Mouse (Mus musculus) limb, embryonic 13.5 days (tissue): ENCODE results near the gene Sept5. TPM values are rescaled to one million over a fixed set of nuclear protein-coding genes. Genes with fewer than 3 reads are reported as not detected.

Source experiments
- ATAC-seq: fragments of 200-750 bp; cut with Nextera tagmentation; 2 replicates; pipeline ENCODE4 v1.8.0; 2017; ENCODE audit warnings: low read depth, moderate number of reproducible peaks, moderate TSS enrichment; ENCODE audit not compliant: low FRiP score
- H3K27ac ChIP-seq: fragments of 300-500 bp; sonication (generic); 2 replicates; pipeline ENCODE4 v1.5.1; 2015; ENCODE audit warnings: inconsistent platforms, mild to moderate bottlenecking, moderate library complexity
- H3K27me3 ChIP-seq: fragments of 300-500 bp; sonication (generic); 2 replicates; pipeline ENCODE4 v1.6.1; 2015; ENCODE audit warnings: mild to moderate bottlenecking, inconsistent platforms
- H3K36me3 ChIP-seq: fragments of 300-500 bp; sonication (generic); 2 replicates; pipeline ENCODE4 v1.6.1; 2015; ENCODE audit warnings: inconsistent platforms, mild to moderate bottlenecking, moderate library complexity
- H3K4me1 ChIP-seq: fragments of 300-500 bp; sonication (generic); 2 replicates; pipeline ENCODE4 v1.6.1; 2015; ENCODE audit warnings: inconsistent platforms
- H3K4me2 ChIP-seq: fragments of 300-500 bp; sonication (generic); replicated peaks from 2 replicates; pipeline ENCODE4 v1.6.1; 2015; ENCODE audit warnings: inconsistent platforms, mild to moderate bottlenecking, moderate library complexity
- H3K4me3 ChIP-seq: fragments of 300-500 bp; sonication (generic); 2 replicates; pipeline ENCODE4 v1.5.1; 2015; ENCODE audit warnings: moderate library complexity, mild to moderate bottlenecking, inconsistent platforms
- H3K9ac ChIP-seq: fragments of 300-500 bp; sonication (generic); 2 replicates; pipeline ENCODE4 v1.6.1; 2015; ENCODE audit warnings: mild to moderate bottlenecking, inconsistent platforms
- H3K9me3 ChIP-seq: fragments of 300-500 bp; sonication (generic); 2 replicates; pipeline ENCODE4 v1.6.1; 2016; ENCODE audit warnings: inconsistent platforms
- WGBS: fragments of 180-500 bp; shearing (Covaris S2); methylation state at CpG from one replicate; pipeline ENCODE4 v1.1.7; 2015; 5-methylcytosine and 5-hydroxymethylcytosine counted together
- polyA plus RNA-seq: library from polyadenylated mRNA; unstranded; fragments of >200 nt; fragmentation: Nextera tagmentation; extraction: Ambion mirVana; gene quantifications from 2 replicates; pipeline ENCODE4 v1.2.1, GENCODE M21; 2015

The Sept5 gene
- polyA plus RNA-seq, 1 experiment from 2014 or later = 41.7 TPM

DNA sequence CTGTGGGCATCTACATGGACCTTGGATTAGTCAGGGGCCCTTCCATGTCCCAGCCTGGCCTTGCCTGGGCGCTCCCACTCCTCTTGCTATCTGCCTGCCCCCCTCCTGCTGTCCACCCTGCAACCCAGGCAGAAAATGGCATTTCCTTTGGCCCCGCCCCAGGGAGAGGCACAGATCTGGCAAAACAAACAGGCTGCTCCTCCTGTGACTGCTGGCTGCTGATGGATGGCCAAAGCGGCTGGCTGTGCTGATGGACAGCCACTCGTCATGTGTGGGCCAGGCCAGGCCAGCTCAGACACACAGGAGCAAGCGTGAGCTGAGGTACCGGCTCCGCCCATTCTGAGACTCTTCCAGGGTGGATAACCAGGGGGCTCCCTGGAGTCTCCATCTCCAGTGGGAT is 28.3 kb downstream of the Sept5 start:
- 61% methylated on average over 7 of the region's 7 CpGs for WGBS
- H3K4me2 ChIP-seq = no peak overlapping the region
- H3K4me3 ChIP-seq = no peak overlapping the region
- no peaks in the 10 kb centered on the region for H3K9me3 ChIP-seq
- H3K4me1 ChIP-seq = peaks cover 23% of the 10 kb centered on the region
- H3K9ac ChIP-seq = 0 out of 2 replicates have a peak overlapping the region, but pooled peaks have one; percentile 6
- H3K36me3 ChIP-seq = no peaks in the 10 kb centered on the region
- ATAC-seq = no peak
- no peak overlapping the region for H3K27ac ChIP-seq
- H3K27me3 ChIP-seq = 0 out of 2 replicates have a peak, but pooled peaks cover 5% of the 10 kb centered on the region

DNA sequence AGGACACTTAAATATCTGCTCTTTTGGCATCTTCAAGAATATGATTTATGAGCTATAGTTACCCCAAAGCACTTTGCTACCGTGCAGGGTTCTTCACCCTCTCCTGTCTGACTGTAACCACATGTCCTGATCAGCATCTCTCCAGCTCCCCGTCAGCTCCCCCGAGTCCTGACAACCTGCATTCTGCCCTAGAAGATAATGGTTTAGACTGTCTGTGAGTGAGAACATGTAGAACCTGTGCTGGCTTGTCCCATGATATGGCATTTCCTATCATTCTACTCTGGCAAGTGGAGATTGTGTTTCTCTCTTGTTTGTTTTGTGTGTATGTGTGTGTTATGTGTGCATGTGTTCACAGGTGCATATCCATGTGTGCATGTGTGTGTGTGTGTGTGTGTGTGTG is 31.7 kb downstream of the Sept5 start:
- no peak overlapping the region for H3K4me2 ChIP-seq
- no peak for ATAC-seq
- no peak overlapping the region for H3K4me3 ChIP-seq
- peaks cover 35% of the 10 kb centered on the region for H3K27me3 ChIP-seq
- WGBS = 74% methylated on average over 3 of the region's 3 CpGs
- H3K36me3 ChIP-seq = no peaks in the 10 kb centered on the region
- no peak overlapping the region for H3K27ac ChIP-seq
- H3K9me3 ChIP-seq = no peaks in the 10 kb centered on the region
- no peak overlapping the region for H3K9ac ChIP-seq
- H3K4me1 ChIP-seq = peaks cover 13% of the 10 kb centered on the region

DNA sequence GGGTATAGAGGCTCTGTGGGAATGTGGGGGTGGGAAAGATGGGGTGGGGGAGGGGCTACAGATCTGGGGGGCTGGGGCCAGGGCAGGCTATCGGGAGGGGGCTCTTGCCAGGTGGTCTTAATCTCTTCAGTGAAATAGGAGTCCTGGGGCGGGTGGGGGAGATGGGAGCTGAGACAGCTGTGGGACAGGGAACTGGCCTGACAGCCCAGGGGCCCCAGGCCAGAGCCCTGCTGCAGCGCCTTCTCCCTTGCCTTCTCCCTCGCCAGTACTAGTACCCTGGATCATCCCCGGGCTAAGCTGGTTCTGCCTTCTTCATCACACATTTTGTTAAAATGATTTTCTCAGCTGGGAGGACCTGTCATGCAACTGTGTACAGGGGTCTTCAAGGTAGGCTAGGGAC is 33.5 kb downstream of the Sept5 start:
- H3K4me1 ChIP-seq = peaks cover 8% of the 10 kb centered on the region
- H3K27ac ChIP-seq = no peak overlapping the region
- H3K9me3 ChIP-seq = no peaks in the 10 kb centered on the region
- WGBS = 26% methylated on average over 5 of the region's 5 CpGs
- H3K27me3 ChIP-seq = peaks cover 49% of the 10 kb centered on the region
- no peak overlapping the region for H3K4me2 ChIP-seq
- no peak overlapping the region for H3K9ac ChIP-seq
- peak; percentile 41; the same call in 1 of the 2 replicates for ATAC-seq
- H3K36me3 ChIP-seq = no peaks in the 10 kb centered on the region
- H3K4me3 ChIP-seq = no peak overlapping the region

DNA sequence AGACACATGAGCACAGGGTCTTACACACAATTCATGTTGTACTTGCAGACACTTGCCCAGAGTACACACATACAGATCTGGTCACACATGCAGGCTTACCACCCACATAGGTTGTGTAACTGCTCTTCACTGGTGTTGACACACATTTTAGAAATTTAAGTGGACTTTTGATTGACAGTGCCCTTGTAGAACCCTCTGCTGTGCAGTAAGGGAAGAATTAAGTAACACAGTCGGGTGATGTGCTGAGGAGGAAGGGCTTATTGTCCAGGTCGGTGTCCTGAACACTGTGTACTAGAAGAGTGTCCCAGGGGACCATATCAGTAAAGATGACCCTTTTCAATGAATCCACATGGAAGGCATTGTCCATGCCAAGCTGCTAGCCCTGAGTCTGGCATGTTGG is 35.8 kb downstream of the Sept5 start:
- Histone ChIP-seq H3K9ac (no peak overlapping the region), H3K4me3 (no peak overlapping the region), H3K27me3 (peaks cover 73% of the 10 kb centered on the region), H3K4me2 (no peak overlapping the region), H3K4me1 (peaks cover 23% of the 10 kb centered on the region), H3K9me3 (no peaks in the 10 kb centered on the region), H3K36me3 (no peaks in the 10 kb centered on the region), H3K27ac (no peak overlapping the region)
- 77% methylated on average over 2 of the region's 2 CpGs for WGBS
- ATAC-seq = no peak

DNA sequence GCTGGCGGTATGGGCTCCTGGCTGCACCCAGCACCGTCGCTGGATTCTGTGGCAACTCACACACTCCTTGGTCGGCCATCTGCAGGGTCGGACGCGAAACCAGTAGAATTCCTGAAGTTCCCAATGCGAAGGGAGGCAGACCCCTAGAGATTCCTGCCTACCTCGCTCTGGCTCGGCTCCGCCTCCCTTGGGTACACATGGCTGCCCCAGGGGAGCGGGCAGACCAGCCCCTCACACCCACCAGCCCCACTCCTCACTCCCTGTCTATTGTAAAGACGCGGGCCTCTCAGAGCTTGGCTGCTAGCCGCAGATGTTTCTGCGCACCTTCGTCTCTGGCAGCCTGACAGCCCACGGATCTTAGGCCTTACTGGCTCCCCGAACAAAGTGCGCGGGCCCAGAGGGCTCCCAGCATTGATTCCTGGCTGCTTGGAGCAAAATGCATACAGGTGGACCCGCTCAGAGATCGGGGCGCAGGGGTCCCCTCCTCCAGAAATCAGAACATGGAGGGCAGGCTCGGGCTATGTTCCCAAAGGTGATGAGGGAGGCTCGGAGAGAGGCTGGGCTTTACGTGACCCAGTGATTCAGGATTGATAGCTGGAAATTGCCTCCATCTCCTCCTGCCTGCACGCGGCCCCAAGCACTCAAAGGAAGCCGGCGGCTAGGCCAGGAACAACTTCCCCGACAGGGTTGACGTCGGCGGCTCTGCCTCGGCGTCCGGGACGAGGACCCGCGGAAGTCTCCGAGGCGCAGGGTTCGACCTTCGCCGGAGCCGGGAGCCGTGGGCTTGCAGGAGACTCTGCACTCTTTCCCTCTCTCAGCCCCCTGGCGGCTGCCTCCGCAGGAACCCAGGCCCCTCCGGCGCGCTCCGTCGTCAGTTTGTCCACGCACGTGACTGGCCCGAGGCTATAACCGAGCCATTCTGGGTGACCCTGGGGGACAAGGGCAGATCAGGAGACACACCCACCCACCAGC is 38.4 kb downstream of the Sept5 start:
- H3K27ac ChIP-seq = no peak overlapping the region
- peaks cover 91% of the 10 kb centered on the region for H3K27me3 ChIP-seq
- no peaks in the 10 kb centered on the region for H3K36me3 ChIP-seq
- peak overlapping the region; percentile 59 for H3K4me2 ChIP-seq
- peak overlapping the region; percentile 32 for H3K4me3 ChIP-seq
- peak overlapping the region; percentile 36 for H3K9ac ChIP-seq
- WGBS = 3% methylated on average over 59 of the region's 59 CpGs
- no peaks in the 10 kb centered on the region for H3K9me3 ChIP-seq
- no peak for ATAC-seq
- peaks cover 39% of the 10 kb centered on the region for H3K4me1 ChIP-seq

DNA sequence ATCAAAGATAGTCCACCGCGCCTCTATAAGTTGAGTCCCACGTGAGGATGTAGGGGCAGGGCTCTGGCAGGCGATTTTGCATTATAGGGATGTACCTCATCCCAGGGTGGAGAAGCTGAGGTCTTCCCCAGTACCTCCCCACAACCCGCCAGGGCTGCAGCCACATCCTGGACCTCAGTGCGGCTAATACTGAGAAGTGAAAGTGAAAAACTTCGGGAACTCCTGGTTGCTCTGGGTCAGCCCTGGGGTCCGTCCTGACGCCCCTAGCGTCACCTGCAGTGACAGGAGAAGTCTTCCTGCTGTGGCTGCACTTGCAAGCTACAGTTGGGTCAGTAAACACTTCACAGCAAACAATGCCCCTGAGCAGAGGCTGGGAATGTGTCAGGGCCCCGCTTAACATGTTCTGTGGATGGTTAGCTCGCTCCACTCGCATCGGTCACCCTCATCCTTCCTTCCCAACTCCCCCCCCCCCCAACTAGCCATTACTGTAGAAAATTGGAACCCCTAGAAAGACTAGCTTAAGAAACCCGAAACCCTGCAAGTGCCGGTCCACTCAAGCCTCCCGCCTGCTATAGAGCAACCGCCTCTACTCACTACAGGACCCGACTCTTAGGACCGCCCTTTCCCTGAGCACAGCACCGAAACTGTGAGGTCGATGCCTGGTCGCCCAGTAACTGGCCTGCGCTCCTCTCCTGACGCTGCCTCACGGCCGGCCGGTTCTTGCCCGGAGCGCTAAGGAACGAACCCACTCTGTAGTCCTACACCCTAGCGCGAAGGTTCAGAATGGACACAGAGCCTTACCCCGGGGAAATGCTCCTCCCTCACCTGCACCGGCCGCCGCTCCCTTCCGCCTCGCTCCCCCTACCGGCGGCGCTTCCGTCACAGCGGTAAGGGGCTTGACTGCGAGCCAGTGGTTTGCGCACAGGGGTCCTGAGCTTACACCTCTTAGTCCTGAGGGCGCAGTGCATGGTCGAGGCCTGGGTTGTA is 39.7 kb downstream of the Sept5 start, which contains the start of gene Tbx1:
Gene Tbx1 (minus strand): TSS at position 868 of the 987 bp plus-strand sequence.
- no peaks in the 10 kb centered on the region for H3K9me3 ChIP-seq
- peaks cover 43% of the 10 kb centered on the region for H3K4me1 ChIP-seq
- H3K4me2 ChIP-seq = peak within 1 kb of the TSS; percentile 59
- H3K27ac ChIP-seq = no peak within 1 kb of the TSS
- ATAC-seq = no peak
- no peaks in the 10 kb centered on the region for H3K36me3 ChIP-seq
- H3K9ac ChIP-seq = peak within 1 kb of the TSS; percentile 36
- peak within 1 kb of the TSS; percentile 32 for H3K4me3 ChIP-seq
- peaks cover 96% of the 10 kb centered on the region for H3K27me3 ChIP-seq
- 3% methylated on average over 48 of the region's 48 CpGs for WGBS

DNA sequence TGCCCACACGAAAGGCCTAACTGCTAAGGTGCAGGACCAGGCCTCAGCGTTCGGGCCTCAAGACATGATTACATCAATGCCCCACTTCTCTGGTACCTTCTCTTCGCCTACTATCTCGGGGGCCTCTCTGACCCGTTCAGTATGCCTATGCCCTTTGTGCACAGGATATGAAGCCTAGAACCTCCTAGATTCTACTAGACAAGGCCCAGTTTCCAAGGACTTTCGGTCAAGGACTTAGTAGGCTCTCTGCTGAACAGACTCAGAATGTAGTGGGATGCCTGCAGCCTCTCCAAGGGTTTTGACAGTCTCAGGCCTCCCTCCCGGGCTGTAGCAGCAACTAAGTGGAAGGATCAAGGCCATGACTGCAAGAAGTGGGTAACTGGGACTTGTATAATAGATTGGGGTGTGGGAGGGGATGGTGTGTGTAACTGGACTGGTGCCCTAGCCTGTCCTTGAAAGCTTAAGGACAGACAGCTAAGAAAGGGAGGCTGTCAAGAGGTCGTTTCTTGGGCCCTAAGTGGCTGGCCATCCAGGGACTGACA is 40.6 kb downstream of the Sept5 start:
- Histone ChIP-seq H3K9me3 (no peaks in the 10 kb centered on the region), H3K27me3 (peaks cover 96% of the 10 kb centered on the region), H3K4me3 (peak overlapping the region; percentile 38; the same call in 1 of the 2 replicates), H3K9ac (no peak overlapping the region), H3K27ac (no peak overlapping the region), H3K4me1 (peaks cover 43% of the 10 kb centered on the region), H3K36me3 (no peaks in the 10 kb centered on the region), H3K4me2 (no peak overlapping the region)
- 31% methylated on average over 9 of the region's 9 CpGs for WGBS
- no peak for ATAC-seq

DNA sequence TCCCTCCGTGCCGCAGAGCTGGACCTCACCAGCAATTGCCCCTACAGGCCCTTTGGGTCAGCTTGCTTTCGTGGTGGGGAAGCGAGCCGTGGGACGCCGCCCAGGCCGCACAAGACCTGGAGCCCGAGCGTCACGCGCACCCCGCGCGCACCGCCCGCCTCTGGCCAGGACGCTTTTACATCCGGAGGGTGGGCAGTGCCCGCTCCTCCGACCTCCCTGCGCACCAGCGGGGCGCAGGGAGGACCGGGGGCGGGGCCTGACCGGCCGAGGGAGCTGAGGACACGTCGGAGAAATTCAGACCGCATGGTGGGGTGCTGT is 41.1 kb downstream of the Sept5 start:
- H3K9me3 ChIP-seq = no peaks in the 10 kb centered on the region
- WGBS = 6% methylated on average over 31 of the region's 31 CpGs
- ATAC-seq = no peak
- 0 out of 2 replicates have a peak overlapping the region, but pooled peaks have one; percentile 26 for H3K9ac ChIP-seq
- H3K4me1 ChIP-seq = peaks cover 43% of the 10 kb centered on the region
- peak overlapping the region; percentile 38 for H3K4me3 ChIP-seq
- peaks cover 96% of the 10 kb centered on the region for H3K27me3 ChIP-seq
- H3K36me3 ChIP-seq = no peaks in the 10 kb centered on the region
- peak overlapping the region; percentile 59 for H3K4me2 ChIP-seq
- H3K27ac ChIP-seq = no peak overlapping the region

DNA sequence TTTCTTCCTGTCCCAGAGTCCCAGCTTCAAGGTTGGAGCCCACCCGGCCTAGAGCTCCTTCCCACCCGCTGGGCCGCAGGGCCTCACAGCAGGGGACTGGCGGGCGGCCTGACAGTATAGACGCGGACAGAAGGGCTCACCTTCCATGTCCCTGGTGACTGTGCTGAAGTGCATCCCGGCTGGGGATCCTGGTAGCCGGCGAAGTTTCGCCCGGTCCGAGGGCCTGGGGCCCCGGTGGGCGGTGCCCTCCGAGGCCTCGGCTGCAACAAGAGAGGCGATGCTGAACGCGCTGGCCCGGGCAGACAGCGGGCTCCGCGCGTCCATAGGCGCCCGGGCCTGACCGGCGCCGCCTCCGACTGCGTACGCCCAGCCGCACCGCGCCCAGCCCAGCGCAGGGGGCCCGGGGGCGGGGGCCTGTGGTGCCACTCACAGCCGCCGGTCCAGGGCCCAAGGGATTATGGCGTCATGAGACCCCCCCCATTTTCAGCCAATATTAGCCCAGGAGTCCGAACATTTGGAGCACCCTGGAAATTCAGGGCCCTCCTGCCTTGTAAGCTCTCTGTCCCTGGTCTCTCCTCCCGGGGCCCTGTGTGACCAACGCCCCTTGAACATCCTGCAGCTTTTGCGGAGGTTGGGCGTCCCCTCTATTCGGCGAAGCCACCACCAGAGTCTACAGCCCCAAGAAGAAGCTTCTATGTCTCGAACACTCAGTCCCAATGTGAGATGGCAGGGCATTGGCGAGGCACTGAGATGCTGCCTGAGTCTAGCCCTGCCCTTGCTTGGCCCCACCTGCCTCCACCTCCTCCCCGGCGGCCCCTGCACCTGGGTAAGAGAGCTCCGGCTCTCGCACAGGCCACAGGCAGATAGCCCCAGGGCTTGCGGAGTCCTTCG is 41.7 kb downstream of the Sept5 start:
- H3K9me3 ChIP-seq = no peaks in the 10 kb centered on the region
- peaks cover 96% of the 10 kb centered on the region for H3K27me3 ChIP-seq
- H3K4me1 ChIP-seq = peaks cover 43% of the 10 kb centered on the region
- WGBS = 2% methylated on average over 56 of the region's 57 CpGs
- peak overlapping the region; percentile 38 for H3K4me3 ChIP-seq
- peak; percentile 9; the same call in 1 of the 2 replicates for ATAC-seq
- H3K4me2 ChIP-seq = peak overlapping the region; percentile 59
- H3K27ac ChIP-seq = no peak overlapping the region
- H3K9ac ChIP-seq = peak overlapping the region; percentile 59
- H3K36me3 ChIP-seq = no peaks in the 10 kb centered on the region

DNA sequence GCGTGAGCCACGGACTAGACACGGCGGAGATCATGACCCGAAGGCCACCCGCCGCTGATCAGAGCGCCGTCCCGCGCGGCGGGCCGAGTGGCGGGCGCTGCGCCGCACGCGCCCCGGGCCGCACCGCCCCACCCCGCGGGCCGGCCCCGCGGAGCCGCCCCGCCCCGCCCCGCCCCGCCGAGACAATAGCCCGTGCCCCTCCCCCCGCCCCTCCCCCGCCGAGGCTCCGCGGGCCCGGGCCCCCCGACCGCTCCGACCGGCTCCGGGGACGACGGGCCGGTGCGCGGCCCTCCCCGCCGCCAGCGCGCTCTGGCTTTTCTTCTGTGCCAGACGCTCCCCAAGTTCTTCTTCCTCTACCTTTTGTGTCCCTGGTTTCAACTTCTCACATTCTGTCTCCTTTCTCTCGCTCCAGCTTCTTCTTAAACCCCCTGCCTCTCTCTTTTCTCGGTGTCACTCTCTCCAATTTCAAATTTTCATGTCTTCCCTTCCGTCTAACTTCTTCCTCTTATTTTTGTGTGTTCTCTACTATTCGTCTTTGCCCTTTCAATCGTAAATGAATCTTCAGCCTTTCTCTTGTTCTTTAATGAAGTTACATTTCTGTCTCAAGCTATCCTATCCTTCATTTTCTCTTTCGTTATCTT is 42.7 kb downstream of the Sept5 start:
- Histone ChIP-seq H3K9ac (peak overlapping the region; percentile 66), H3K4me3 (peak overlapping the region; percentile 52), H3K27me3 (peaks cover 98% of the 10 kb centered on the region), H3K36me3 (no peaks in the 10 kb centered on the region), H3K27ac (no peak overlapping the region; the same call in 1 of the 2 replicates), H3K4me2 (peak overlapping the region; percentile 74), H3K9me3 (no peaks in the 10 kb centered on the region), H3K4me1 (peaks cover 51% of the 10 kb centered on the region)
- ATAC-seq = no peak
- WGBS = 2% methylated on average over 31 of the region's 62 CpGs
